Mouse (Mus musculus) lung, postnatal 10 days (tissue): ENCODE results near the gene Fmo5.
A peak's percentile ranks its signal among the peaks of the same experiment; 100 is the strongest.

Experiments
- DNase-seq: peaks from one replicate; pipeline ENCODE4 v3.0.0; 2021

Gene Fmo5

DNA sequence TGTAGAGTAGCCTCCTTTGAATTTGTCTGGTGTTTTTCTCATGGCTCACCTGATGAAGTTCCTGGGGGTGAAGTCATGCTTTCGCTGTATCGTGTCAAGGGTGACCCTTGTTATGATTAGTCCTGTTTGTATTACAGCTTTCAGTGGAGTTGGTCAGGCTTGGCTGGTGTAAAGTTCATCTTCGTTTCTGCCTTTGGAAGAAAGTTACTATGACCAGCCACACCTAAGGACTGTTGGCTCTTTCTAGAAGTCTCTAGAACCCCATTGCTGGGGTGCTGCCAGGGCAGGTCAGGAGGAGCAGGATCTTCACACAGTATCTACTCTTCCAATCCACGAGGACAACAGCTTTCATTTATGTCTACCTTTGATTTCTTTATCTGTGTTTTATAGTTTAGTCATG is 4.9 kb downstream of the Fmo5 start:
- no peak for DNase-seq

DNA sequence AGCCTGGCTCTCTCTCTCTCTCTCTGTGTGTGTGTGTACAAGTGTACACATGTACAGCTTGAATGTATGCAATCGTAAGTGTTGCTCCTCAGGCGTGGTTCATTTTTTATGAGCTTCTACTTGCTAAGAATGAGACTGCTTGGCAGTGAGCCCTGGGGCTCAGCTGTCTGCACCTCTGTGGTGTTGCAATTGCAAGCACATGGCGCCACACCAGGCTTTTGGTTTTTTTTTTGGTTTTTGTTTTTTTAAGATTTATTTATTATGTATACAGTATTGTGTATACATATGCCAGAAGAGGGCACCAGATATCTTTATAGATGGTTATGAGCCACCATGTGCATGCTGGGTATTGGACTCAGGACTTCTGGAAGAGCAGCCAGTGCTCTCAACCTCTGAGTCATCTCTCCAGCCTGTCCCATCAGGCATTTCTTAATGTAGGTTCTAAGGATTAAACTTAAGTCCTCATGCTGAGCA is 5.7 kb downstream of the Fmo5 start:
- DNase-seq = peak; percentile 50

DNA sequence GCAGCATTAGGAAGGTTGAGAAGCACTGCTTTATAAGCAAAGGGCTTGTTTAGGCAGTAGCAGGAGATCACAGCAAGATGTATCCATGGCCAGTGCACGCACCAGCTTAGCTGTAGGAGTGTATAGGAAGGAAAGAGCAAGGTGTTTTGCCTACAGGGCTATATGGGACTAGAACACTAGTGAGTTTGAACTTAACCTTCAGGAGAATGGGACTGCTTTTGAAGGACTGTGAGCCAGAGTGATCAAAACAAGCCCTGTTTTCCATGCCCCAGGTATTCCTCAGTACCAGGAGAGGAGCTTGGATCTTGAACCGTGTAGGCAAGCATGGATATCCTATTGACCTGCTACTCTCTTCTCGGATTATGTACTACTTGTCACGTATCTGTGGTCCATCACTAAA is 12.8 kb downstream of the Fmo5 start:
- no peak for DNase-seq

DNA sequence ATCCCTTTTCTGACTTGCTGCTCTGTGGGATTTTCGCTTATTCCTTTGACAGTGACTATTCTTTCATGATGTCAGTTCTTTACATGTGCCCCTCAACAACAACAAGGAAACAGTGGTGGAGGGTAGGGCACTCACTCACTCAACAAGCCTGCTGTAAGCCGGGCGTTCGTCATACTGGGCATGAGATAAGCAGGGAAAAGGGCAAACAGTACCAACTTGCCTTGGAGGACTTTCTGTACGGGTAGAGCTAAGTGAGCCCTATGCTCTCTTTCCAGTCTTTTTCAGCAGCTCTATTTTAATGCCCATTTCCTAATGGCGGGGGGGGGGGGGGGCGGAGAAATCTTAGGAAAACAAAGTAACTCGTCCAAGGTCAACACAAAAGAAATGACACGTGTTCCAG is 13.4 kb downstream of the Fmo5 start:
- DNase-seq = no peak

DNA sequence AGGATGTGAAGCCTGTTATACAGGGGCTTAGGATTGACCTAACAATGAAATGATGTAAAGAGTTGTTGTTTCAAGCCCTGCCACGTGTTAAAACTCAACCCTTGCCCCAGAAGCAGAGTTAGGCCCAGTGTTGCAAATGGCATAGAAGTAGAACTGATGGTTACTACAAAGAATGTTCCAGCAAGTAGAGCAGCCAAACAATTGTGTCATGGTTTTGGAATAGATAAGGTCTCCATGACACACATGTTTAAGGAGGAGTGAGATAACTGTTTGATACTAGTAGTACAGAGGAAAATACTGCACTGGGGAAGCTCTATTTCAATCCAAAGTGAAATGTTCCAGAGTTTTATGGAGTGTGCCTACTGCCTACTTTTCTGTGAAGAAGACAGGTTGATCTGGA is 19.9 kb downstream of the Fmo5 start:
- no peak for DNase-seq

DNA sequence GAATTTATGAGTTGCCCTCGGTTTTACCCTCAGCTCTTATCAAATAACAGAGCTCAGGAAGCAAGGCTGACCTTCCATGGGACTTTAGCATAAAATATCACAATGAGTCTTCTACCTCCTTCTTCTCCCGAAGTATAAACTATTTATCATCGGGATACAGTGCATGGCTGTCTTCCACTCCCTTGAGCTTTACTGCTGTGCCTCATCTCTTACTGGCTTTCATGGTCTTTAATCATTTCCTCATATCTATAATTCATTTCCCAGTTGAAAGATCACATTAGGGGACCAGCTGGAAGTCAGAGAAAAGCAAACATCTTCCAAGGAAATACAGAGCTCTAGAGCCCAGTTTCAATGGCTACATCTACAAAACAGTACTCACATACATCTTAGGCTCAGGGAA is 20.4 kb downstream of the Fmo5 start:
- DNase-seq = no peak

DNA sequence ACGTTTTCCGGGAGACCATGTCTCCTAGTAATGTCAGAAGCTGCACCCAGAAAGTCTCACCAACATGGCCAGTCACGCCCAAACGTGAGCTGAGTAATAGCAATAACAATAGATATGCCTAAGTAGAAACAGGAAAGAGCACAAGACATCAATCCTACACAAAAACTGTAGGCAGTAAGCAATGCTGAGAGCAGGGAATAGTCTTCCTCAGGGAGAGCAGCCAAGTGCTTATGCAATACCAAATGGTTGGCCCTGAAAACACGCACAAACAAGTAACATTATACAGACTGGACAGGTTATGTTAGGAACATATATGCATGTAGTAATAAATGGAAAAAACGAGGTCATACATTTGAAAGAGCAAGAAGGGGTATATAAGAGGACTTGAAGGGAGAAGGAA is 20.9 kb downstream of the Fmo5 start:
- no peak for DNase-seq

DNA sequence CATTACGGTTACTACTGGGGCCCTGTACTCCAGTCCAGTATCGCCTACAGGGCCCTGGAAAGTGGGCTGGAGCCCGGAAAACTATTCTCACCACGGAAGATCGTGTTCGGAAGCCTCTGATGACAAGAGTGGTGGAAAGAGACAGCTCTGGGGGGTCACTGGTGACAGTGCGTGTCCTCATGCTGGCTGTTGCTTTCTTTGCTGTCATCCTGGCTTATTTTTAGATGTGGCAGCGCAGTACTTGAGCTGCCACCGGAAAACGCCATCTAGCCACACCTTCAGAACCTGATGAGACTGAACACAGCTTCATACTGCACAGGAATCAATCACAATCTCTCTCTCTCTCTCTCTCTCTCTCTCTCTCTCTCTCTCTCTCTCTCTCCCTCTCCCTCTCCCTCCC is 23.0 kb downstream of the Fmo5 start:
- no peak for DNase-seq

DNA sequence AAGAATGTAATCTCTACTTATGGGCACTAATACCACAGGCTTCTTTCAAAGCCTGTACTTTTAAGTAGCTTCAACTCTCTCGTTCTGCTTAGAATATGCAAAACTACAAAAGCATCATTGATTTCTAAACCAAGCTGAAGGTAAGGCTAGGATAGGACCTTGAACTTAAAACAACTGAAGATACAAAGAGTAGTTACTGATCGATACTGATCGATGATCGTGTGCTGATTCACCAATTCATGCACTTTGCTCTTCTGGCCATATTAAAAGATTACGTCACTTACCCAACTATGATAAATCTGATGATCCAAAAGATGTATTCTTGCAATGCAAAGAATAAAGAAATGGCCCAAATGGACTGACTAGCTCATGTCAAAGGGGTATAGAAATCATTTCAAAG is 25.2 kb downstream of the Fmo5 start:
- DNase-seq = no peak

DNA sequence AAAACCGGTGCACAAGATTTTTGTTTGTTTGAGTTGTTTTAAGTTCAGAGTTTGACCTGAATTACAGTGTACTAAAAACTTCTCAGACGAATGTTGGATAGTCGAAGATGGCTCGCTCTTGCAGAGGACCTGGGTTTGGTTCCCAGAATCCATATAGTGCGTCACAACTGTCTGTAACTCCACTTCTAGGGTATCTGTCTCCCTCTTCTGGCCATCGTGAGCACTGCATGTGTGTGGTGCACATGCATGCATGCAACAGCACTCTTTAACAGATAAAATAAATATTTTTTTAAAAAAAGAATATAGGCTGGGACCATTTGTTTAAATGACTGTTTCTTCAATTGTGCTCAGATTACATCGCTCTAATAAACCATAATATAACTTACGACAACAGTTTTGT is 26.3 kb downstream of the Fmo5 start:
- peak; percentile 38 for DNase-seq

DNA sequence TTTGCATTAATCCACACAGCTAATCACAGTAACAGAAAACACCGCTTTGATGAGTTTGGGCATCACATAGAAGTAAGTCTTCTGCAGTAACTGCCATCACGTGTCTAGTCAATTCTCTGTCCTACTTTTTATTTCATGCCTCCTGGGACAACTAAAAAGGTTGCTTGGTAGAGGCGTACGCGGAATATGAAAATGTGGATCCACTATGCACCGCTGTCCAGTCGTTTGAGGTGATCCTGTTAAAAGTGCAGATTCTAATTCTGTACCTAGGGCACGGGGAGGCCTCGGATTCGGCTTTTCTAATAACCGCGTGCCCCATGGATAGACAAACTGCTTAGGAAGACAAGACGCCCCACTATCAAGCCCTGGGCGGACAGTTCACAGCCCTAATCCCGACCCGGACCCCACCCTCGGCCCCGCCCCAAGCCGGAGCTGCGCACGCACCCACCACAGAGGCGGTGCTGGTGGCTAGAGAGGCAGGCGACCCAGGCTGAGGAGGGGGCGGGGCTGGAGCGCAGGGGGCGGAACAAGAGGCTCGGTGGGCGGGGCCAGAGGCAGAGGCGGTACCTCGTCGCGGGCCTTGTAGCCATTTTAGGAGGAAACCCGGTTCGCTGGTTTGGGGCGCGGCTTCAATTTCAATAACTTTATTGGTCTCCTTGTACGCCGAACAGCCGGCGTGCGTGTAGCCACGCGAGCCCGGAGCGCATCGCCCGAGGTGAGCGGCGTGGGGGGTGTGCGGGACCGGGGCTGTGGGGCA is 29.2 kb downstream of the Fmo5 start, which contains the start of gene Prkab2:
Gene Prkab2 (plus strand): TSS at position 539 of the 757 bp plus-strand sequence.
- DNase-seq = peak; percentile 99

DNA sequence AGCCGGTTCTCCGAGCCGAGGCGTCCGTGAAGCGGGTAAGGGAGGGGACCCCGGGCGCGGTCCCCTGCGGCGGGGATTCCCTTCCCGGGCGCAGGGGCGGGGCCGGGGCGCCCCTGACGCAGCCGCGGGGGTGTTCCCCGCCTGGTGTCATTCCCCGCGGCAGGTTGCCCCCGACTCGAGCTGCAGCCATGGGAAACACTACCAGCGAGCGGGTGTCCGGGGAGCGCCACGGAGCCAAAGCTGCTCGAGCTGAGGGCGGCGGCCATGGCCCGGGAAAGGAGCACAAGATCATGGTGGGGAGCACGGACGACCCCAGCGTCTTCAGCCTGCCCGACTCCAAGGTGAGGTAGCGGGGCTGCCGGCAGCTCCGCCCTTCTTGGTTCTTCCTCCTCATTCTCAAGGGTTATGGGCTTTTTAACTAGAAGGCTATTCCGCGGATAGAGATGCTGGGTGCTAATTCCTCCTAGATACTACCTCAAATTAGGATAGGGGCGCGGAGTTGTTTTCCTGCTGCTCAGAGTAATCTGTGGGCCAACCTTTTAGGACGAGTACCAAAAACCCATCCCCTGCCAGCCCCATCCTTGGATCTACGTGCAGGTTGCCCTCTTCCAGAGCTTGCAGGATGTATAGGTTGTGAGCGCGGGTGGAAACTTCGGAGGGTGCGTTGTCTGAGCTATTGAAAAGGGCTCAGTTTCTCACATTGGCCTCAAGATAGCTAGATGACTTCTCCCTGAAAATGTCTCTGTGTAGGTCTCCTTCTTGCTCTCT is 30.0 kb downstream of the Fmo5 start:
- peak; percentile 12 for DNase-seq

DNA sequence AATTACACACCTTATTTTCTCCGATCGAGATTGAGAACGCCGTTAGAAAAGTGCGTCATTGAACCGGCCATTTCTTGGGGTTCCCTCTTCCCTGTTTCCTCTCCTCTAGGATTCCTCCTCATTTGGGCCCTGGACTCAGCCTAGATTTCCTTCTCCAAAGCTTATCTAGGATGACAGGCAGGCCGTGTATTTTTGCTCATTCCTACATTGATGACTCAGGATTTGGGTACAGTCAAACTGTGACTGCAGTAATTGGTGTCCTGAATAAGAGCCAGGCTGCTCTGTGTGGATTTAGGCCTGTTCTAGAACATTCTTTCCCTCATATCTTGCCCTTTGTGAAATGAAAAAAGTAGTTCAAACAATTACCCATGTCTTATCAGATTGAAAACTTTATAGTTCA is 31.1 kb downstream of the Fmo5 start:
- DNase-seq = no peak

DNA sequence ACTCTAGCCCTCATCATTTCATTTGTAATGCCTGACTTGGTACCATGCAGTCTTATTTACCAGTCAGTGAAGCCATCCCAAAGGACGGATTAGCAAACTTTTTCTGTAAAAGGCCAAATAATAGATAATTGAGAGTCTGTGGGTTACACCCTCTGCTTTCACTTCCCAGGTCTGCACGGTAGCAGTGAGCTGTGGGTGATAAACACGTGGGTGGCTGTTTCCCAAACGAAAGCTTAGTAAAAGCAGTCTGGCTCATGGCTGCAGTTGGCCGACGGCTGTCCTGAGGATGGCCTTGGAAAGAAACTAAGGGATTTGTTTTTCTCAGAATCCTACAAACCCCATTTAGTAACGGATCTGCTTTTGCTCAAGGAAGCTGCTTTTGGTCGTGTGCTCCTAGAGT is 32.6 kb downstream of the Fmo5 start:
- no peak for DNase-seq

DNA sequence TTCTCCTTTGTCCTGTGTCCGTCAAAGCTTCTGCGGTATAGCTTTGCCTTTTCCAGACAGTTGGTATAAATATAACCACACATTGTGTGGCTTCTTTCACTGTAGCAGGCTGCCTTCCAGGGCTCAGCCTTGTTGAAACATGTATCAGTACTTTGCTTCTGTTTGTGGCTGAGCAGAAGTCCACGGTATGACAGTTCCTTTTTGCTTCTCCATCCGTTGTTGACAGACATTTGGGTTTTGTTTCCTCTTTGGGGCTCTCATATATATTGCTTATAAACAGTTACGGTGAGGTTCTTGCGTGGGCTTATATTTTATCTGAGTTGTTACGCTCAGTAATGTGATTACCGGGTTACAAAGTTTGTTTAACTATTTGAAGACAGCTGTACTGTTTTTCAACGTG is 36.9 kb downstream of the Fmo5 start:
- DNase-seq = no peak

DNA sequence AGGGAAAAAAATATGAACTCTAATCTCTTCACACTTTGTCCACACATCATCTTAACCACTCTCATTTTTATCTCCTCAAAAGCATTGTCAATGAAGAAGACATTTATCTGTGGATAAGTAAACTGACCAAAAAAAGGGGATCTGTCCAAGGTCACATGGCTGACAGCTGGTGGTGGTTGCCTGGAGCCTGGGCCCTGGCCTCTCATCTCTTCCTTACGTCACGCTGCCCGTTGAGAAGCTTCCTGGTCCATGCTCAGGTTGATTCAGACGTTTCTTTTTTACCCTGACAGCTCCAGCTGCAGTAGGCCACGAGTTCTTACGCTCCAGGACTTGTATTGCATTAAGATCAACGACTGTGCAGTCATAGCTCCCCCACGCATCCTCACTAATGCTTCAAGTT is 37.5 kb downstream of the Fmo5 start:
- DNase-seq = no peak

DNA sequence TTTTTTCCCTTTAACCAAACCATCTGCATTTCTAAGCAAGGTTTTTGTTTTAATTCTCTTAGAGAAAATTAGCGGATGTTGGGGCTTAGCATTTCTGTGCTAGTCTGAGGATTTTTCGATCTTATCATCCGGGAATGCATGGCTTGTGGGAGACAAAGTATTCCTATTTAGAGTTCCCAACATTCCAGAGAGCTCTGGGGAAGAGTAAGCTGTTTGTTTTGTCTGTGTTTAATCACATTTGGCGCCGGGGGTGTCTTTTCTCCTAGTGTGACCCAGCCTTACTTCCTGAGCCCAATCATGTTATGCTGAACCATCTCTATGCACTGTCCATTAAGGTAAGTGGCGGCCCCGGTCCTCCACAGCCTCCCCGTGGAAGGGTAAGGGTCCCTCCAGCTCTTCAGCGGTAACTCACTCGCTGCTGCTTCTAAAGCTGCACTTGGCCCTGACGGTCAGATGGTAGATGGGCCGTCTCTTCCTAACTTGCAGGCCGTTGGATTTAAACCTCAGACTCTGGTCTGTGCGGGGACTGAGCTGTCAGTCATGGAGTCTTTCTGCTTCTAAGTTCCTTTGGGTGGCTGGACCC is 38.6 kb downstream of the Fmo5 start:
- no peak for DNase-seq

DNA sequence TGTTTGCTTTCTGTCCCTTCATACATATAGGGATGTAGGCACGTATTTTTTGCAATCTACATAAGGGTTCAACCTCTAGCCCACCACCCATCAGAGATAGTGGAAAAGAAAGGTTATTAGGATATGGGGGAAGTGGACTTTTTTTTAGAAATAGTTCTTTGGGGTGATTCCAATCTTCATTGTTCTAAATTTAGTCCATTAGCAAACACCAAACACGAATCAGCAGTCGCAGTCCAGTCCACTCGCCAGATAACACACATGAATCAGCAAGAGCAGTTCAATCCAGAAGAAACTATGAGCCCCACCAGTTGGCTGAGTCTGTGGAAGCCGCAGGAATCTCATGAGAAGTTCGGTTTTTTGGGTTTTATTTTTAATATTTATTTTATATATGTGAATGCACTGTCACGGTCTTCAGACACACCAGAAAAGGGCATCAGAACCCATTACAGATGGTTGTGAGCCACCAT is 46.1 kb downstream of the Fmo5 start, which contains the start of gene Gm17651:
Gene Gm17651 (minus strand): TSS at position 51 of the 467 bp plus-strand sequence.
- no peak for DNase-seq

DNA sequence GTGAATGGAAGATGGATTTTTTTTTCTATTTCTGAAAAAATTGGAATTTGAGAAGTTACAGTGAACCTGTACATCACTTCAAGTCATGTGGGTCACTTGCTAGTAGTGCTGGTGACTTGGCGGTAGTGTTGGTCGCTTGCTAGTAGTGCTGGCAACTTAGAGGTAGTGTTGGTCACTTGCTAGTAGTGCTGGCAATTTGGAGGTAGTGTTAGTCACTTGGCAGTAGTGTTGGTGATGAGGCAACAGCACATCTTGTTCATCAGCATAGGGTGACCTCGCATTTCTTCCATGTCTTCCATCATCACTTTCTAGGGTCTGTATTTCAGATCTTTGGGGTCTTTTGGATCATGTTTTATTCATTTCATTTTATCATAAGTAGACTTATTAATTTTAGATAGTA is 47.5 kb downstream of the Fmo5 start:
- DNase-seq = no peak

DNA sequence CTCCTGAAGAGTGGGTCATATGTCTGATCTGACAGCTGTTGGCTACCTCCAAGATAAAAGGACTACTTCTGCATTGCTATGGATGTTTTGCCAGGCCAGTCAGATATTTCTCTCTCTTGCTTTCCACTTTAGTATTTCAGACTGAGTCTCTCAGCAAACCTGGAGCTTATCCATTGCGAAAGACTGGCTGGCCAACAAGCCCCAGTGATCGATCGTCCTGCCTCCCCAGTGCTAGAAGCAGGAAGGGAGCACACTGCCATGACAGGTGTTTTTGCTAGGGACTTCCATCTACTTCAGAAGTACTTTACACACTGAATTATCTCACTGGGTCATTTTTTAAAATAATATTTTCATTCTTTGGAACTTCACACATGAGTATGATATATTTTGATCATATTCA is 49.8 kb downstream of the Fmo5 start:
- no peak for DNase-seq

DNA sequence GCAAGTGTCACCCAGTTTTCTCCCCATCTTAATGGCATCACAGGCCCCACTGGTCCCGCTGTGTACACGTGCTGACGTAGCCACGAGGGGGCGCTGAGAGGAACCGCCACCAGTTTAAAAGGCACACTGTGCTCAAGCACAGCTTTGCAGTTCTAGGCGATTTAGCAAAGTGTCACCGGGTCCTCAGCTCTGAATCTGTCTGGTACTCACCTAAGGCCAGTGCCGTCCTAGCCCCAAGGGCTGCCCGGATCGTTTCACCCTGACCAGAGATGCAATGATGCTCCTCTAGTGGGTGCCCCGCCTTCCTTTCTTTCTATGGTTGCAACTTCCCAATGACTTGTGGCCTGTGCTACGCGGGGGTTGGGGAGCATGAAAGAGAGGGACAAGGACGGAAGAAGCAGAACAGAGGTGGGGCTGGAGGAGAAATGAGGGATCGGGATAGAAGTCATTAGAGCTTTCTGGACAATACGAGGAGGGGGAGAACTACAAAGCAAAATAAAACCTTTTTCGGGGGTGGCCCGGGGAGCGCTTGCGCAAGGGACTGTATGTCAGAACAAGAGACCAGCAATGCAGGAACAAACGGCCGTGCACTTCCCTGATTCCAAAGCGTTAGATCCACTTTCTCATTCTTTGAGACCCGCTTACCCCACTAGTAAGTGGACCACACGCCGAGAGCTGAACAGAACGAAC is 52.2 kb downstream of the Fmo5 start:
- DNase-seq = peak; percentile 85

DNA sequence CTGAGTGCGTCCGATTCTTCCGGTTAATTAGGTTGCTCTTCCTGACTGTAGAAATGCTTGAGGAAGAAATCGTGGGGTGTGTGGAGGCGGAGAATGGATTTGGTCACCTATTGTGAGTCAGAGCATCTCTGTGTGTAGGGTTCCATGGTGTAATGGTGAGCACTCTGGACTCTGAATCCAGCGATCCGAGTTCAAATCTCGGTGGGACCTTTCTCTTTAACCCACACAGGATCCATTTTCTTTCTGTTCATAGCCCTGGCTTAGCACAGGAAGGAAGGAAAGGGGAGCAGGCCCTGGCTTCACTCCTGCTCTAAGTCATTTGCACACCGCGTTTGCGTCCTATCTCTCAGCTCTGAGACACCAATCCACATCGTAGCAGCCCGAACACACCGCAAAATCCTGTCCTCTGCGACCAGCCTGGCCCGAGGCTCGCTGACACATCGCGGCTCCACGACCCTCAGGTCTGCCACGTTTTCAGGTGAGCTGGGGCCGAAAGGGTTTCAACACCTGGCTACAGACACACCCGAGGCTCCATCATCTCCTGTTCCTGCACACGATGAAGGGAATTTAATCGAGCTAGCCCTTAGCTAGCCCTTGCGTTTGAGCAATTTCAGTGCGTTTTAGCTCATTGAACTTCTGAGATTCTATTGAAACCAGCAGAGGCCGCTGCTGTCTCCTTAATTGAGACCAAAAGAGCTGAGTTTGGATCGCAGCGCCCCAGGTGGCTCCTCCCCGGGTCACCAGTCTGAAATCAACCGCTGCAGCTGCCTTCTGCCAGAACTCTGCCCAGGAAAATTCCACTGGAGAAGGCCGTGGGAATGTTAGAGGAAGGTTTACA is 52.9 kb downstream of the Fmo5 start:
- peak; percentile 76 for DNase-seq
